Mouse (Mus musculus) c-Kit-positive CD71-positive TER-119-positive erythroid progenitor cells, embryonic 14.5 days (primary cell): Measurements from ENCODE around the gene Esrrg.

Experiments used
- DNase-seq: peaks from one replicate; pipeline ENCODE4 v3.0.0-alpha.2; 2013; ENCODE audit warnings: low spot score

The Esrrg gene

DNA sequence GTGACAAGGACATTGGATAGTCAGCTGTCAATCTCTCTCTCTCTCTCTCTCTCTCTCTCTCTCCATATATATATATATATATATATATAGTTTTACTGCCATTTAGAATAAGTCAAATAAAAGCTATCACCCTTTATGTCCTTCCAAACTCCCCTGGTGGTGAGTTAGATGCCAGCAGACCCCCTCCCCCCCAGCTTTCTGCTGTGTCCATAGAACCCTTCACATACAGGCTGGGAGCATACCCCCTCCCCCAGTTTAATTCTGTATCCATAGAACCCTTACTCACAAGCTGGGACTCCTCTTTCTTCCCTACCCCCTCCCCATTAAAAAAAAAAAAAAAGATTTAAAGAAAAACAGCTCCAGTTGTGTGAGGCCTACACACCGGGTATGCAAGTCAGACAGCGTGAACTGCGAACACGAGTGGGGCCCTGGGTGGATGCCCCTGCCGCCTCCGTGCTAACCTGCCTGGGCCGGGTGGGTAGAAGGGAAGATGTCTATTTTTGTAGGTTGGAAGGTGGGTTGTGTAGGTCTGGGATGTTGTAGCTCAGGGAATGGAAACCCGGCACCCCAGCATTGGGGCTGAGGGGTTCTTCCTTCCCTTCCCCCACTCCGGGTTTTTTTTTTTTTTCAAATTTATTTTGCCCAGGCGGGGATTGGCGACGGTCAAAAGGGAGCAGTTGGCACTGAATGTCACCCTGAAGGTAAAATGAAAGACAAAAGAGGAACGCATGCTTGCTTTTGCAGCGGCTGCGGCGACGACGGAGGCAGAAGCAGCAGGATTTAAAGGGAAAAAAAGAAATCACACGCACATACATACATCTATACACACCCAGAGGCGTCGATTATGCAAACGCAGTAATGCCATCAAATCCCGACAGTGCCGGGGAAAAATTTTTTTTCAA is 42.4 kb downstream of the Esrrg start:
- DNase-seq: no peak

DNA sequence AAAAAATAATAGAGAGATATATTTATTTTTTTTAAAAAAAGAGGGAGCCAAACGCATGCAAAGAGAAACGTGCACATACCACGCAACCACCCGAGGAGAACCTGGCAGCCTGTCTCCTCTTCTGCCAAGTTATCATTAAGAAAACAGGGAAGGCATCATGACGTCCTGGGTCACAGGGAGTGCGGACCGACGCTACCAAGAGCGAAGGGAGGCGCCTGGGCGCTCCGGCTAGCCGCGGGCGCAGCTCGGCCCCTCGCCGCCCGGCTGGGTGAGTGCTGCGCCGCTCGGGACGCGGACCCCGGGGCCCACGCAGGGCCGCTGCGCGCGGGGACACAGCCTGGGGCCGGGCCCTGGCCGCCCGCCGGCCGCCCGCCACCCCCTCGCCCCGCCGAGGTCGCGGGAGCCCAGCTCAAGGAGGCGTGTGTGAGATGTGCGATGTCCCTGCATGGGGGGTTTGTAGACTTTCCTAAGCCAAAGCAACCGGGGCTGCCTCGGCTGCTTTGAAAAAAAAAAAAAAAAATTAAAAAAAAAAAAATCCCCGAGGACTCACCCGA is 43.2 kb downstream of the Esrrg start:
- no peak for DNase-seq

DNA sequence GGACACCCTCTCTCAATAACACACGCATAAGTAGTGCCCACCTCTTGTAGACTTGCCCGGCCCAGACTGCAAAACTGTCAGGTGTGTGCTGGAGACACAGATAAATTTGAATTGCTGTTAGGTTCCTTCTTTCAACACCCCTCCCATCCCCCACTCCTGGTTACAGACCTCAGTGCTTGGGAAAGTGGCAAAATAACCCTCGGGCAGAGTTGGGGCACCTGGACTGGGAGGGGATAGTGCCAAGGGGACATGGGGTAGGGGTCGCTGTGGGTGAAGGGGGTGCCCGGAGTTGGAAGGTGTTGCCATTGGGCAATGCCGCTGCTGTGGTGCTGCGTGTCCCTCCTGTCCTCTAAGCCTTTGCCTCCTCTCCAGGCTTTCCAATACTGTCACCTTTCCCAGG is 43.9 kb downstream of the Esrrg start:
- no peak for DNase-seq

DNA sequence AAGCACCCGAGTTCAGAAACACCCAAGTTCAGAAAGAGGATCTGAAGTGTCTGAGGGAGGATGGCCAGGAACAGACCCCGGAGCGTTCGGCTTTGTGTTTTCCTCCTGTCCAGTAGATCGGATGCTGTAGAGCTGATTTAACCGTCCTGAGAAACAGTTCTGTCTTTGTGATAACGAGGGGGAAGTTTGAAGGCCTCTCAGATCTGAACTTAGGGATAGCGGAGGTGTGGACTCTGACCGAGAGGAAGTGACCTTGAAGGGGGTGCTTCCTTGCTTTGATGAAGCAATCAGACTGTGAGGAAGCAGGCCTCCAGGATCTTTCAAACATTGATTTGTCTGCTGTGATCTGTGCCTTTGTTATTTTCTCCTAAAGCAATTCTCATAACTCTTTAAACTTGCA is 44.8 kb downstream of the Esrrg start:
- DNase-seq: no peak

DNA sequence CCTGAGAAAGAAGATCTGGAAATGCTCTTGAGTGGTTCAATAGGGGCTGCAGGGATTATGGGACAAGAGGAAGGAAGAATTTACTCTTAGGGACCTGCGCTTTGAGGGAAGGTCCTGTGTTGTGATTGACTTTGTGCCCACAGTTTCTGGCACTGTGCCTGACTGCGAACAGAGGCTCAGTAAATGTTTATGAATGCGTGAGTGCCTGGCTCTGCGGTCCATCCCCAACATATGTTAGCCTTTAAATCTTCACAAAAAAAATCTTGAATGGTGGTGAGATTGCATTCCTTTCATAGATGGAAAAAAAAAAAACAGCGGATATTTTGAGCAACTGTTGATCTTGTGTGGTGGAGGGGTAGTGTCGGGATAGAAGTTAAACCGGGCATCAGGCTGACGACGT is 52.4 kb downstream of the Esrrg start:
- no peak for DNase-seq

- DNase-seq: no peak
These were observed 53.6 kb downstream of the Esrrg start for GRCm38 (mm10) chr1:187662083-187662609.

- no peak for DNase-seq
These were observed 54.8 kb downstream of the Esrrg start for GRCm38 (mm10) chr1:187663376-187663775.

DNA sequence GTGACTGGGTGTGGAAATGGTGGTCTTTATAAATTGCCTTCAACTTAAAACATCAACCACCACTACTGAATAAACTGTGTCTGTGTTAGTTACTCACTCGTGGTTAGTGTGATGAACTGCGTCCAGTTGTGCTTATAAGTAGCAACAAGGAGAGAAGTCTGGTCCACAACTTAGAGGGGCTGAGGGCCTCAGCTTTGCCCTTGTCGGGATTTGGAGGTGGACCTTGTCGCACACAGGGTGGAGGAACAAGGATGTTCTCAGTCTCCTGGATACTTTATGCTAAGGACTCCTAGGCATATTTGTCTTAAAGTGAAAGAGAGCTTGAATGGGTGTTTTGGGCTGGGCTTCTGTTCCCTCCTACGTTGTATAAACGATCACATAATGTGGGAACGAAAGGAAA is 55.7 kb downstream of the Esrrg start:
- DNase-seq: no peak

DNA sequence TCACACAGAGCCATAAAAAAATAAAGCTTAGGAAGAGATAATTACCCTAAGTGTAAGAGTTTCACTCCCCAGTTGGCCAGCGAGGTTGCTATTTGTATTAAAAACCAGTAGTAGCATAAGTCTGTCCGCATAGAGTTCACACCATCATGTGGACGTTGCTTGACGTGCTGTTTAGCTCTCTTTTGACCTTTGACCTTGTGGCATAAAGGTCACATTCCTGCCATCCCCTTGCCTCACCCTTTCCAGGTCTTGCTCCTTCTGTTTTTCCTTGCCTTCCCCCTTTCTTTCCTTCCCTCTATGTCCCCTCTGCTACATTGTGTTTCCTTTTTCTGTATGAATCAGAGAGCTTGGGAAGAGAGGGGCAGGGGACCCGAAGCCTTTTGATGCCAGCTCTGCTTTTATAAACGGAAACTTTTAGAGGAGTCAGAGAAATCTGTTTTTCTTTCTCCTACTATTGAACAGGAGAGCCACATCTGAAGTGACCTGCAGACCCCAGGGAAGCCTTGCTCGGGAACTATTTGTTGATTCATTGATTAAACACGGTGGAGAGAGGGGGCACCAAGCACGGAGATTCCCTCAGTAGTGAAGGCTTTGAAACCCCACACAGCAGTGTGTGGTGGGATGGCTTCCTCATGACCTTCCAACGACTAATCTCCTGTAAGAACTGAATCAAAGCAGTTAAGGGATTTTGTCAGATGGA is 57.5 kb downstream of the Esrrg start:
- no peak for DNase-seq

DNA sequence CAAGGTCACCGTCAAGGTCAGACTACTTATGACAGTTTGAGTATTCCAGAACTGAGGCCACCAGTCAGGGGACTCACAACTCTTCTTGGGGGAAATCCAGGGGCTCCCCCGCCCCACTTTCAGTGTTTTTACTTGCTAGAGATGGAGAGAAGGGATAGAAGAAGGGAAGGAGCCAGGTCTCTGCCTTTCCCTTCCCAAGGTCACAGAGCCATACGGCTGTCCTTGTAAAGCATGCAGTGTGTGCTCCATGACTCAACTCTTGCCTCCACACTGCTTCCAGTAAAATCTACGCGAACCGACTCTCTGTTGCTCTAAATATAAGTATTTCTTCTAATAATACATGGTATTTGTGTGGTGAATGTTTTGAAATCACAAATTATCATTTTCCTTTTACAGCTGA is 61.2 kb downstream of the Esrrg start:
- DNase-seq: no peak

DNA sequence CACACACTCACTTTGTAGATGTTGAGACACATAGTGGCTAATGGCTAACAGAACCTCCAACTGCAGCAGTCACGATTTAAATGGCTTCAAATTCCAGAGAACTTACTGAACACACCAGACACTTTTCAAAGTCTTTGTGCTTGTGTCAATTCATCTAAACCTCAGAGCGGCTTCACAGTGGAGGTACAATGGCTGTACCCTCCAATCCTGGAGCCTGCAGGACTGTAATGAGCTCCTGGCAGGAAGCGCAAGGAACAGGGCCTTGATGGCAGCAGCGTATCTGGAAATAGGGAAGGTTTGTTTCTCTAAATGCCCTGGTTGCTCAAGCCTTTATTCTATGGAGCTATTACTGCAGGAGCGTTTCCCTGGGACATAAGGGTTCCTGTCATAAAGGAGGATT is 63.9 kb downstream of the Esrrg start:
- no peak for DNase-seq

DNA sequence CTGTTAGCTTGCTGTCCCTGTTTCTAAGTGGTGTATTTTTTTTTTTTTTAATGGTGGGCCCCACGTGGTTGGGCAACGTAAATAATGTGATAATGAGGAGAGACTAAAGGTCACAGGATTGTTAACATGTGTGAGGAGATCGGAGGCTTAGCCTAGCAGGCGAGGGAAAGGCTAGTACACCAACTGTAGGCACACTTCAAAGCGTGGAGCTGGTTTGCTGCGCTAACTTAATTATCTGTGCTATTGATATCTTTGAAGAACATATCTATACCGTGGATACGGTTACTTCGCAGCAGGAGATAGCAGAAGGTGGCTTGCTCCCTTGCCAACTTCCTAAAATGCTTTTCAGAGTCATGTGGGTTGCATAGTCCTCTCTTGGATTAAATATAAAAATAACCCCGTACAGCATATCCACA is 66.2 kb downstream of the Esrrg start:
- DNase-seq: no peak

- DNase-seq: no peak
These were observed 68.0 kb downstream of the Esrrg start for GRCm38 (mm10) chr1:187676626-187677025.

DNA sequence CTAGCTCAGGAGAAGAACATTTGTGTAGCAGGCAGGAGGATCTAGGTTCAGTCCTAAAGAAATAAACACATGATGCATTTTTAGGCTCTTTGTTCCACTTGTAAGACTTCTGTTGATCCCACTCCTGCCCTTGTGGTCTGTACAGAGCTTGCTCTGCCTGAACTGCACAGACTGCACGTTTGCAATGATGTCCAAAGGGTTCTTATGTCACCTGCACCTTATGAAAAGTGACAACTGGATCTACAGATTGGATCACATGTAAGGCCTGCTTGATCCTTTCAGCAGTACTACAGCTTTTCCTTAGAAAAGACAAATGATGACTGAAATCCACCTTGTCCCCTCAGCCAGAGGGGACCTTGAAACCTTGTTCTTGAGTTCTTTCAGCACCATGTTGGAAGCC is 70.7 kb downstream of the Esrrg start:
- no peak for DNase-seq

GRCm38 (mm10) chr1:187684519-187684918 is 75.9 kb downstream of the Esrrg start:
- DNase-seq: no peak

- DNase-seq: no peak
These were observed 83.4 kb downstream of the Esrrg start for GRCm38 (mm10) chr1:187691846-187692525.

- no peak for DNase-seq
These were observed 86.3 kb downstream of the Esrrg start for GRCm38 (mm10) chr1:187694865-187695264.

DNA sequence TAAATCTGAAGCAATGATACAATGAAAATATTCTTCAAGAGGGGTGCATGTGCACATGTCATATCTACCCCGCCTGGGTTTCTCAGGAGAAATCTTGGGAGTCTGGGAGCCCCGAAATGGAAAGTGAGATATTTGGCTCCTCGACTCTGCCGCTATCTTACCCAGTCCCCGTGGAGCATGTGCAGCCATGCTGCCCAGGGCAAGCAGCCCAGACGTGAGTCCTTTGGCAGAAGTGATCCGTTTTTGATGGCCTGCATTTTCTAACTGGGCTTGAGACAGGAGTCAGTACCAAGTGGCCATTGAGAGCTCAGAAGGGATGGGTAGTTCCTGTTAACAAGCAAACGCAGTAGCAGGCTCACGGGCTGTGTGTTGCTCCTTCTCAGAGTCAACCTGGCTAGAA is 89.6 kb downstream of the Esrrg start:
- DNase-seq: no peak

GRCm38 (mm10) chr1:187700963-187701362 is 92.4 kb downstream of the Esrrg start:
- no peak for DNase-seq

DNA sequence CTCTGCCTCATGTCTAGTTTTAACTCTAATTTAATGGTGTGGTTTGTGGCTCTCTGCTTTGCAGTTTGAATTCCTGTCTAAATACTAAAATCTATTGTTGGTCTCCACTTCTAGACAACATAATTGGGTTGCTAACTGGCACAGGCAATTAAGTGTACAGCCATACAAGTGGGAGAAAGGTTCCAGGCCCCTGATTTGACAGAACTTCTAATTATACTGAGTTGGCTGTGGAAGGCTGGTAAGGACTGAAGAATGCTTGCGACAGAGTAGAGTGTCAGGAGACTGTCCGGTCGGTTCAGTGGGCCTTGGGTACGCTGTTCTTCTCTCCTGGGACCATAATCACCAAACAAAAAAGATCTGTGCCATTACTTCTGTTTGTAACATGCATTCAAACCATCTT is 96.3 kb downstream of the Esrrg start:
- DNase-seq: no peak

- no peak for DNase-seq
These were observed 96.8 kb downstream of the Esrrg start for GRCm38 (mm10) chr1:187705348-187705747.

DNA sequence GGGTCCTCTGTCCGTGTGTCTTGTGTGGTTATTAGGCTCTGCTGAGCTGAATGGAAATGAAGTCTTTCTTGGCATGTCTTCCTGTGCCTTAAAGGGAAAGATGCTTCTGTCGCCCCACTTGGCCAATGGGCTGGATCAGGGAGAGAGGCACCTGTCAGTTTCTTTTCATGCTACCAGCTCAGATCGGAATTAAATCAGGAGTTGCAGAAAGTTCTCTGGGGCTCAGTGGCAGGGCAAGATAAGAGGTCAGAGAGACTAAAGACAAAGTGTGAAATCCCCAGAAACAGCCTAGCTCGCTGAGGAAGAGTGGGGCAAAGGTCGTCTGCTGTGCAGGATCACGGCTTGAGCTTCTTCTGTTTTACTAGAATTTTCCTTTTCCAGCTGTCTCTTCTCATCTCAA is 97.5 kb downstream of the Esrrg start:
- DNase-seq: no peak
